Mouse (Mus musculus): ENCODE results near the gene Arvcf.
A peak's percentile ranks its signal among the peaks of the same experiment; 100 is the strongest.

The Arvcf gene

GRCm38 (mm10) chr16:18387704-18388582, 40.0 kb downstream of the Arvcf start:
- peak; percentile 42 to 53 for DNase-seq (ENCODE audit: low spot score in 2 of 2)

- DNase-seq (ENCODE audit: low spot score in 2 of 2): peak in 1 of 2 experiments; percentile 31
Observed at GRCm38 (mm10) chr16:18388583-18389435, 40.8 kb downstream of the Arvcf start.

DNA sequence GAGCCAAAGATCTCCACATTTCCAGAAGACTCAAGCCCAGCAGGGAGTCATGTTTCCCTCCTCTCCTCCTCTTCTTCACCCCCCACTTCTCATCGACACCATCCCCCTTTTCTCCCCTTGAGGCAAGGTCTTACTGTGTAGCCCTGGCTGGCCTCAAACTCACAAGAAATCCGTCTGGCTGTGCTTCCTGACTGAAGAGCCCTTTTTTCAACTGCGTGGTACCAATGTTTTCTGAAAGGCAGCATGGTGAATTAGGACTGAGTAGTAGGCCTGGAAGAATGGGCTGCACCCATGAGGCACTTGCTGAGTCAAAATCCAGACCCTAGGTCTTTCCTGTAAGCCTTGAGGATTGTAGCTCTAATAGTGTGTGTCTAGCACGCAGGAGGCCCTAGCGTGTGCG, 42.4 kb downstream of the Arvcf start:
- DNase-seq (ENCODE audit: low spot score in 2 of 2): no peak

DNA sequence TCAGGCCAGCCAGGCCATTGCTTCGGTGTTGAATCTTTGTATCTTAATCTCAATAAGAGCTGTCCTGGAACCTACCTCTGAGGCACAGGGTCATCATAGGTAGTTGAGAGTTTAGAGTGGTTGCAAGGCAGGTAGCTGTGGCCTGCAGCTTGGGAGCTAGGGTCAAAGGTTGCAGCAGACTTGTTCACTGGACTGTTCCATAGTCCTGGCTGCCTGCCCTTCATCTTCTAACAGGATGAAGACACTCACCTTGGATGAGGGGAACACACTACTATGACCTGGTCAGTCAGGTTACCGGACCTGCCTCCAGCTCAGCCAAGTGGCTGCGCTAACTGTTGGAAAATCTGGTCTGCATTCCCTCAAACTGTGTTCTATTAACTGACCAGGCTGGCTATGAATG, 43.1 kb downstream of the Arvcf start:
- DNase-seq (ENCODE audit: low spot score in 2 of 2): peak in 1 of 2 experiments; percentile 40

DNA sequence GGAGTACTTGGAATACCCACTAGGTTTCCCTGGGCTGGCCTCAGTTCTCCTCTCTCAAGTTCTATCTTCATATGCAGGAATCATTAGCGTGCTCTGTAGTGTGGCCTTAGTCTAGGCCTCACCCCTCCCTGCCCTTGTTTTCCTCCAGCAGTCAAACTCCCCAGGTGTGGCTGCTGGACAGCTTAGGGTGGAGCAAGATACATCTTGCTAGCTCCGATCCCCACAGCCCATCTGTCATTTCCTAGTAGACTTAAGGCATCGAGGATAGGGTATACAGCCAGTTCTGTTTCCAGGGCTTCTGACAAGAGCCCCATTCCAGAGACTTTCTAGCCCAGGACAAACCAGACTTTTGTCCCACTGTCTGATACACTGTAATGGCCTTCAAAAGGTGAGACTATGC, 43.7 kb downstream of the Arvcf start:
- no peak for DNase-seq (ENCODE audit: low spot score in 2 of 2)

DNA sequence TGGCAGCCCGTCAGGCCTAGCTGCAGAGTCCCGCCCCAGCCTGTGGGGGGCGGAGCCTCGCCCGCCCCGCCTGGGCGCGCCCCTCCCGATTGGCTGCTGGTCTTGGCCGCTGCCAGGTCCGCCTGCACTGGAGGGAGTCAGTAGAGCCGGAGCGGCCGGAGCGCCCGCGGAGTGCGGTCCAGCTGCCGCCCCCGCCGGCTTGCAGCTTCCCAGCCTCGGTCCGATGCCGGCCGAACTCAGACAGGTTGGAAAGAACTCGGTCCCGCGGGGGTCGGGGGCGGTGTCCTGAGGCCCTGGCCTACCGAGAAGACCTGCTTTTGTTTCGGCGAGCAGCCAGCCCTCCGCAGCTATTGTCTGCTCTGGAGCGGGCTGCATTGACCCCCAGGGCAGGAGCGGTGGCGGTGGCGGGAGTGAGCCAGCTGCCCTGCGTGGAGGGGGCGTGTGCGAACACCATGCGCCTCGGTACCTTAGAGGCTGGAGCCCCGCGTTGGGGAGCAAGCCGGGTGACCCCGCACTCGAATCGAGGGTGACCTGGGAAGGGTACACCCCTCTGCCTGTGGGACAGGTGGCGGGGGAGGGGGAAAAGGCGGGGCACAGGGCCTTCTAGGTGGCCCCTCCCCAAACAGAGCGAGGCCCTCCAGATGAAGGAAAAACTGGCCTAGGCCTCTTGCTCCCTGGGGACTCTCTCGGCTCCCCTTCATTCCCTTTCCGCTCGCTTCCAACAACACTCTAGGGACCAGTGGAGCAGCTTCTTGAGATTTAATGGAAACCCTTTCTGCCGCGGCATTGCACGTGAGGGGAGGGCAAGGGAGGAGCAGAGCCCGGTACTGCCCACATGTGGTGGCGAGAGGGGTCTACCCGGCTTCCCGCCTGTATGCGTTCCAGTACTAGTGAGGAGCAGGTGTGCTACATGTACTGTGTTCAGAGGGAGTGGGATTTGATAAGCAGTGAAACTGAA, 44.8 kb downstream of the Arvcf start:
- peak; percentile 79 for DNase-seq (ENCODE audit: low spot score in 2 of 2)

DNA sequence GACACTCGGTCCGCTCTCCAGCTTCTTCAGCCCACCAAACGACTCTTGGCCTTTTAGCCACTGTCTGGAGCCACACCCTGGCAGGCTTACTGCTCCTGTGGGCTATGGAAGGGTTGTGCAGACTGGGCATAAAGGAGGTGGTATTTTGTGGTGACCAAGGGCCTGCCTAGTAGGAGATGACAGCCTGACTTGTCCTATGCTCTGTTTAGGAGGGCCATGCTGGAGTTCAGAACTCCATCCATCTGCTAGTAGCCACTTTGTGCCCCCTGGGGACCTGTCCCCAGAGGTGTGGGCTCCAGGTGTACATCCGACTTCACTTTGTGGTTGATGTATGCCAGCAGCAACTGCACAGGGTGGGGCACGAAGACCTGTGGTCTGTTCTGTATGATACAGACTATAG, 45.6 kb downstream of the Arvcf start:
- DNase-seq (ENCODE audit: low spot score in 2 of 2): peak in 1 of 2 experiments; percentile 30

- no peak for DNase-seq (ENCODE audit: low spot score in 2 of 2)
Observed at GRCm38 (mm10) chr16:18394056-18394455, 46.1 kb downstream of the Arvcf start.

- peak in 1 of 2 experiments; percentile 32 for DNase-seq (ENCODE audit: low spot score in 2 of 2)
Observed at GRCm38 (mm10) chr16:18394777-18395619, 47.0 kb downstream of the Arvcf start.

- DNase-seq (ENCODE audit: low spot score in 2 of 2): peak in 1 of 2 experiments; percentile 52
Observed at GRCm38 (mm10) chr16:18395620-18396036, 47.6 kb downstream of the Arvcf start.

GRCm38 (mm10) chr16:18396201-18396600, 48.2 kb downstream of the Arvcf start:
- peak in 1 of 2 experiments; percentile 64 for DNase-seq (ENCODE audit: low spot score in 2 of 2)

GRCm38 (mm10) chr16:18396791-18397621, 49.0 kb downstream of the Arvcf start:
- DNase-seq (ENCODE audit: low spot score in 2 of 2): no peak

DNA sequence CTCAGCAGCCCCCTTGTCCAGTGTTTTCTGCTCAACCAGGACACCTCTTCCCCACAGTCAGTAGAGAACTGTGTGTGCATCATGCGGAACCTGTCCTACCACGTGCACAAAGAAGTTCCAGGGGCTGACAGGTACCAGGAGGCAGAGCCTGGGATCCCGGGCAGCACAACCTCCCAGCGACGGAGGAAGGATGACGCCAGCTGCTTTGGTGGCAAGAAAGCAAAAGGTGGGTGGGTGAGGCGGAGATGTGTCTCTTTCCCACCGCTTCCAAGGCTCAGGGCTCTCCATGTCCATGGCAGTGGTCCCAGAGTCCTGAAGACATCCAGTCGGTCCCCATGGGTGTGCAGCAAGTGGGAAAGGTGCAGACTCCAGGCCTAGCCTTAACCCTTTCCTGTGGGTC, 52.0 kb downstream of the Arvcf start:
- no peak for DNase-seq (ENCODE audit: low spot score in 2 of 2)

- DNase-seq (ENCODE audit: low spot score in 2 of 2): peak; percentile 75 to 77
Observed at GRCm38 (mm10) chr16:18400472-18401216, 52.7 kb downstream of the Arvcf start.

- no peak for DNase-seq (ENCODE audit: low spot score in 2 of 2)
Observed at GRCm38 (mm10) chr16:18403285-18403684, 55.3 kb downstream of the Arvcf start.

DNA sequence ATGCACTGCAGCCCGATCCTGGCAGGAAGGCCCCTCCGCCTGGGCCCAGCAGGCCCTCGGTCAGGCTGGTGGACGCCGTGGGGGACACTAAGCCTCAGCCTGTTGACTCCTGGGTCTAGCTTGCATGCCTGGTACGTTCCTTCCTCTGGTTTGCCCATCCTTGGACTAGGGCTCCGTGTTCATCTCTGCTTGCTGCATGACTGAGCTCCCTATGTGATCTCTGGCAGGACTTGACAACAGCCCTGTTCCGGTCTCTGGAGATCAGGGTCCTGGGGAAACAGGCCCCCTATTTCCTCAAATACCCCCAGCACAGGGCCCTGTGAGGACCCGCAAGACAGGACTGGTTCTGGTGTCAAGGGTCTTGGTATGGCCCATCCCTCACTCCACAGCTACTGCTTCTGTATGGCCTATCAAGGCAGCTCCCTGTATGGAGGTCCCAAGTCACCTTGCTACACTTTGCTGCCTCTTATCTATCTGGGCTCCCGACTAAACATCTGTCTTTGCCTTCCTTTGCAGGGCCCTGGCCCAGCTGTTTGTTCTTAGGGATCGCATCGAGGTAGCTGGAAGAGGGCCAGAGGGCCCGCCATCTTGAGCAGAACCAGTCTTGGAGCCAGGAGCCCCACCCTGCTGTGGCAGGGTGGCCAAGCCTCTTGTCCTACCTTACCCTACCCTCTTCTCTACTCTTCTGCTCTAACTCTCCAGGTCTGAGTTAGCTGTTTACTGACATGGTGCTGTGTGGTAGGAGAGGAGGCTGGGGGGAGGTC, 57.3 kb downstream of the Arvcf start:
- DNase-seq (ENCODE audit: low spot score in 2 of 2): no peak

DNA sequence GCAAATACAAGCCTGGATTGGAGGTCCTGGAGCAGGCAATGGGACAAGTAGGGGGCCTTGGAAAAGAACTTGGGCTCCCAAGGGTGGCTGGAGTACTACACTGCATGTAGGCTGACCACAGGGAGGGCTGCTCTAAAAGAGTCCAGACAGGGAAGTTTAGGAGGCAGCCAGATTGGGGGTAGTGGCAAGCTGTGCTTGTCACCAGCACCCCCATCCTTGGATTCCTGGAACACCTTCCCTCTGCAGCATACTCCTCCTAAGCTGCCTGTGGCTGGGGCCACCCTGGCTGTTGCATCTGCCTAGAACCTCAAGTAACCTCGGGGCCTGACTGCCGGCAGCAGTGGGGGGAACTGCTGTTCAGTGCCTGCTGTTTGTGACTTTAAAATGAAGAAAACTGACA, 57.9 kb downstream of the Arvcf start:
- DNase-seq (ENCODE audit: low spot score in 2 of 2): no peak

DNA sequence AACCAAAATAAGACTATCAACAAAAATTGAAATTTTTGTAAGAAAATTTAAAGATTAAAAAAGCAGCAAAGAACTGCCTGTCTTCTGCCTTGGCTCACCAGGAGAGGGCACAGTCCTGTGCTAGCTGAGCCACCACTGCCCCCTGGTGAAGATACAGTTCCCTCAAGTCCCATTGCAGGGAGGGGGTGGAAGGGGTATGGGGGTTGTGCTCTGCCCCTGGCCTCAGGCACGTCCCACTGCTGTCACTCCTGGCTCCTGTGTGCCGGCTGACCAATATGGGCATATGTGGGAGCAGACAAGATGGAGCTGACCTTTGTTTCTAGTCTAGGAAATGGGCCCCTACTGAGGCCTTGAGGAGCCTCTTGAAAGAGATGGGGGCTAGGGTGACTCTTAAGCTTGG, 58.3 kb downstream of the Arvcf start:
- peak in 1 of 2 experiments; percentile 77 for DNase-seq (ENCODE audit: low spot score in 2 of 2)
